Mouse (Mus musculus): ENCODE measurements at regions not wholly inside any gene's neighbourhood (a gene's known extent, or its start where the extent isn't known, plus 50 kb on each side); places are given as distances from the start of the nearest gene placed in this dataset.
A peak's percentile ranks its signal among the peaks of the same experiment; 100 is the strongest.

DNA sequence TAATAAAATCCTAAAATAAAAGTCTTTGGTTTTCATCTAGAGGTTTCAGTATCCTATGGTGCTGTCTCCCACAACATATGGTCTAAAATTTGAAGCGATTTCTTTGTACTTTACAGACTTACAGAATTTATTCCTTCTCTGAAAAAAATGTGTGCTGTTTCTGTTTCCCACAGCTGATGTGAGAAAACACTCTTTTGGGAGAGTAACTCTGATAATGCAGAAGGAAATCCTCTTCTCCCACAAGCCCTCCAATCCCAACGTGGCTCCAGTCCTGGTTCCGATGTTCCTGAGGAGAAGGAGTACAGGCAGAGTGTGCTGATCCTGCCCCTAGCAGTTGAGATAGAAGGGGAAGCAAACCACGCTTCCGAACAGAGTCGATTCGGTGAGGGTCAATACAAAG is 467.4 kb upstream of the Nectin3 start:
- no peak for DNase-seq (ENCODE audit: low read depth, low spot score)
- TF ChIP-seq ZNF384 (IDR thresholded peaks at IDR 0.05; ENCODE audit: low read depth, low read length) (no peak), CHD2 (IDR thresholded peaks at IDR 0.05; ENCODE audit: low read depth, low read length) (no peak), ZC3H11A (IDR thresholded peaks at IDR 0.05; ENCODE audit: borderline replicate concordance, low read depth, low read length) (no peak), MAFK (IDR thresholded peaks at IDR 0.05; ENCODE audit: insufficient read depth, low read depth, low read length) (no peak), HCFC1 (IDR thresholded peaks at IDR 0.05; ENCODE audit: borderline replicate concordance, insufficient read depth, low read length) (no peak)
- in situ Hi-C loops (cut with MboI; ENCODE audit: low sequenced_read_pairs in 2 of 2, unreplicated experiment in 2 of 2): no loop called here
- Histone ChIP-seq H3K9ac (ENCODE audit: insufficient read depth, low read depth, low read length, poor library complexity, severe bottlenecking) (no peak overlapping the region), H3K4me3 (ENCODE audit: insufficient read depth in 1 of 2, low read depth in 1 of 2, low read length in 2 of 2, poor library complexity in 1 of 2, severe bottlenecking in 1 of 2) (no peak overlapping the region), H3K4me1 (ENCODE audit: control insufficient read depth in 2 of 2, insufficient read depth in 2 of 2, low read length in 2 of 2, poor library complexity in 1 of 2) (no peaks in the 10 kb centered on the region), H3K27ac (ENCODE audit: insufficient read depth, low read depth, low read length, poor library complexity, severe bottlenecking) (no peak overlapping the region), H3K9me3 (ENCODE audit: control insufficient read depth, insufficient read depth, low read depth, low read length) (no peaks in the 10 kb centered on the region), H3K36me3 (ENCODE audit: control insufficient read depth, insufficient read depth, low read length, poor library complexity, severe bottlenecking) (no peaks in the 10 kb centered on the region)

DNA sequence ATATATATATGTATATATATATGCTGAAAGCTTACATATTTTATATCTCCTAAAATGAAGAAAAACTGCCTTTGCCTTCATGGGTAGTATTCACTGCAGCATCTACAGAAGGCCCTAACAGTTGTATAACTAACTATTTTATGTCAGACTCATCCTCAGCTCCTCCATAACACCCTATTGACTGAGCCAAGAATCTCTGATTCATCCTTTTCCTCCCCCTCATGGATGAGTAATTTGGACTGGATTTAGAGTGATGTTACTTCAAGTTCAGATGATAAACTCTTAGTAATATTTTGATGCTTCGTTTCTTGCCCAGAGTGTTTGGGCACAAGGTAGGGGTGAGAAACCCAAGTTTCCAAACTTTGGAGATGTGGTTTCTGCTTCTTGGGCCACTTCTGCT is 458.7 kb upstream of the Nectin3 start:
- Histone ChIP-seq H3K4me1 (ENCODE audit: control insufficient read depth in 2 of 2, insufficient read depth in 2 of 2, low read length in 2 of 2, poor library complexity in 1 of 2) (no peaks in the 10 kb centered on the region), H3K9me3 (ENCODE audit: control insufficient read depth, insufficient read depth, low read depth, low read length) (no peaks in the 10 kb centered on the region), H3K36me3 (ENCODE audit: control insufficient read depth, insufficient read depth, low read length, poor library complexity, severe bottlenecking) (no peaks in the 10 kb centered on the region), H3K9ac (ENCODE audit: insufficient read depth, low read depth, low read length, poor library complexity, severe bottlenecking) (no peak overlapping the region), H3K4me3 (ENCODE audit: insufficient read depth in 1 of 2, low read depth in 1 of 2, low read length in 2 of 2, poor library complexity in 1 of 2, severe bottlenecking in 1 of 2) (no peak overlapping the region), H3K27ac (ENCODE audit: insufficient read depth, low read depth, low read length, poor library complexity, severe bottlenecking) (no peak overlapping the region)
- no peak for DNase-seq (ENCODE audit: low read depth, low spot score)
- no peak for TF ChIP-seq ZC3H11A (IDR thresholded peaks at IDR 0.05; ENCODE audit: borderline replicate concordance, low read depth, low read length)
- no peak for TF ChIP-seq HCFC1 (IDR thresholded peaks at IDR 0.05; ENCODE audit: borderline replicate concordance, insufficient read depth, low read length)
- no peak for TF ChIP-seq ZNF384 (IDR thresholded peaks at IDR 0.05; ENCODE audit: low read depth, low read length)
- TF ChIP-seq CHD2 (IDR thresholded peaks at IDR 0.05; ENCODE audit: low read depth, low read length): no peak
- TF ChIP-seq MAFK (IDR thresholded peaks at IDR 0.05; ENCODE audit: insufficient read depth, low read depth, low read length): no peak
- in situ Hi-C loops (cut with MboI; ENCODE audit: low sequenced_read_pairs in 2 of 2, unreplicated experiment in 2 of 2): no loop called here

GRCm38 (mm10) chr16:46926060-46926459 is 427.7 kb upstream of the Nectin3 start:
- Histone ChIP-seq H3K9me3 (ENCODE audit: control insufficient read depth, insufficient read depth, low read depth, low read length) (no peaks in the 10 kb centered on the region), H3K4me3 (ENCODE audit: insufficient read depth in 1 of 2, low read depth in 1 of 2, low read length in 2 of 2, poor library complexity in 1 of 2, severe bottlenecking in 1 of 2) (no peak overlapping the region), H3K4me1 (ENCODE audit: control insufficient read depth in 2 of 2, insufficient read depth in 2 of 2, low read length in 2 of 2, poor library complexity in 1 of 2) (no peaks in the 10 kb centered on the region), H3K9ac (ENCODE audit: insufficient read depth, low read depth, low read length, poor library complexity, severe bottlenecking) (no peak overlapping the region), H3K36me3 (ENCODE audit: control insufficient read depth, insufficient read depth, low read length, poor library complexity, severe bottlenecking) (no peaks in the 10 kb centered on the region), H3K27ac (ENCODE audit: insufficient read depth, low read depth, low read length, poor library complexity, severe bottlenecking) (no peak overlapping the region)
- in situ Hi-C loops (cut with MboI; ENCODE audit: low sequenced_read_pairs in 2 of 2, unreplicated experiment in 2 of 2): no loop called here
- TF ChIP-seq CHD2 (IDR thresholded peaks at IDR 0.05; ENCODE audit: low read depth, low read length) (no peak), ZNF384 (IDR thresholded peaks at IDR 0.05; ENCODE audit: low read depth, low read length) (no peak), ZC3H11A (IDR thresholded peaks at IDR 0.05; ENCODE audit: borderline replicate concordance, low read depth, low read length) (peak; percentile 13; the same call in 1 of the 2 replicates)
- DNase-seq (ENCODE audit: low read depth, low spot score): no peak

DNA sequence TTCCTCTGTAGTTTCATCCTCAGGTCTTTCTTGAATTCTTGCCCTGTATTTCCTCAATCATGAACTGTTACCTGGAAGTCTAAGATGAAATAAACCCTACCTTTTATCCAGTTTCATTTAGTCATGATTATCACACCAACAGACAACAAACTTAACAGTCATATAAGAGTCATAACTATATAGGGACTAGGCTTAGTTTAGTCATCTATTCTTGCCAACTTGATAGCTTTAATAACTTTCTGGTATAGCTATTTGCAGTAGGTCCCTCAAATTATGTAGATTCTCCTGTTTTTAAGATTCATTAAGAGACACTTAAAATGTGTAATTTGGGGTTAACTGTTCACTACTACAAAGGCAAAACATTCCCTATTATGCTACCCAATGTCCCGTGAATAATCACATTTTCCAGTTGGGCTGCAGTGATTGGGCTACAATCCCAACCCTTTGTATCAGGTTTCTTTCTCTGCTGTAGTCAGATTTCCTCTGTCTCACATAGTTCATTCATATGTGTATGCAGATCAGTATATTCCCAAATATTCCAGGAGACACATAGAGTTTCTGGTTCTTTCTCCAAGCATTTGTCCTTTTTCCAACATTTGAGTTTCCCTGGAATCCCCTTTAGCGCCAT is 396.4 kb upstream of the Nectin3 start:
- H3K9me3 ChIP-seq (ENCODE audit: control insufficient read depth, insufficient read depth, low read depth, low read length): no peaks in the 10 kb centered on the region
- H3K36me3 ChIP-seq (ENCODE audit: control insufficient read depth, insufficient read depth, low read length, poor library complexity, severe bottlenecking): no peaks in the 10 kb centered on the region
- H3K27ac ChIP-seq (ENCODE audit: insufficient read depth, low read depth, low read length, poor library complexity, severe bottlenecking): no peak overlapping the region
- no peak for DNase-seq (ENCODE audit: low read depth, low spot score)
- no peaks in the 10 kb centered on the region for H3K4me1 ChIP-seq (ENCODE audit: control insufficient read depth in 2 of 2, insufficient read depth in 2 of 2, low read length in 2 of 2, poor library complexity in 1 of 2)
- no peak overlapping the region for H3K4me3 ChIP-seq (ENCODE audit: insufficient read depth in 1 of 2, low read depth in 1 of 2, low read length in 2 of 2, poor library complexity in 1 of 2, severe bottlenecking in 1 of 2)
- no peak overlapping the region for H3K9ac ChIP-seq (ENCODE audit: insufficient read depth, low read depth, low read length, poor library complexity, severe bottlenecking)
- no peak for TF ChIP-seq CHD2 (IDR thresholded peaks at IDR 0.05; ENCODE audit: low read depth, low read length)
- no peak for TF ChIP-seq ZNF384 (IDR thresholded peaks at IDR 0.05; ENCODE audit: low read depth, low read length)
- no peak for TF ChIP-seq MAFK (IDR thresholded peaks at IDR 0.05; ENCODE audit: insufficient read depth, low read depth, low read length)
- TF ChIP-seq HCFC1 (IDR thresholded peaks at IDR 0.05; ENCODE audit: borderline replicate concordance, insufficient read depth, low read length): no peak
- TF ChIP-seq ZC3H11A (IDR thresholded peaks at IDR 0.05; ENCODE audit: borderline replicate concordance, low read depth, low read length): no peak
- in situ Hi-C loops (cut with MboI; ENCODE audit: low sequenced_read_pairs in 2 of 2, unreplicated experiment in 2 of 2): no loop called here

DNA sequence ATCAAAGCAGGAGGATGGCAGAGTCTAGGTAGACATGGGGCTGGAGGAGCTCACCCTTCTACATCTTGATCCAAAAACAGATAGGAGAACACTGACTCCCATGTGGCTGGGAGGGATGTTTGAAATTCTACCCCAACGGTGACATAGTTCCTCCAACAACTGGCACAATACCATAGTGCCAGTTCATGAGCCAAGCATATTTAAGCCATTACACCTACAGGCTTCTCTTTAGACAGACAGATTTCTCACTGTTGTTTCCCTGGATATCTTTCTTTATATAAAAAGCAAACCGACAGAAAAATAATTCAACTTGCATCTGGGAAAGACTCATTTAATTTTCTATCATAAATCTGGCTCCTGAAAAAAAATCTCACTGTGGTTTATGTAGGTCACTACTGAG is 380.4 kb upstream of the Nectin3 start:
- in situ Hi-C loops (cut with MboI; ENCODE audit: low sequenced_read_pairs in 2 of 2, unreplicated experiment in 2 of 2): no loop called here
- Histone ChIP-seq H3K36me3 (ENCODE audit: control insufficient read depth, insufficient read depth, low read length, poor library complexity, severe bottlenecking) (no peaks in the 10 kb centered on the region), H3K9me3 (ENCODE audit: control insufficient read depth, insufficient read depth, low read depth, low read length) (no peaks in the 10 kb centered on the region), H3K4me3 (ENCODE audit: insufficient read depth in 1 of 2, low read depth in 1 of 2, low read length in 2 of 2, poor library complexity in 1 of 2, severe bottlenecking in 1 of 2) (no peak overlapping the region), H3K9ac (ENCODE audit: insufficient read depth, low read depth, low read length, poor library complexity, severe bottlenecking) (no peak overlapping the region), H3K27ac (ENCODE audit: insufficient read depth, low read depth, low read length, poor library complexity, severe bottlenecking) (no peak overlapping the region), H3K4me1 (ENCODE audit: control insufficient read depth in 2 of 2, insufficient read depth in 2 of 2, low read length in 2 of 2, poor library complexity in 1 of 2) (no peaks in the 10 kb centered on the region)
- no peak for DNase-seq (ENCODE audit: low read depth, low spot score)
- TF ChIP-seq CHD2 (IDR thresholded peaks at IDR 0.05; ENCODE audit: low read depth, low read length): no peak
- no peak for TF ChIP-seq ZNF384 (IDR thresholded peaks at IDR 0.05; ENCODE audit: low read depth, low read length)
- no peak for TF ChIP-seq MAFK (IDR thresholded peaks at IDR 0.05; ENCODE audit: insufficient read depth, low read depth, low read length)
- TF ChIP-seq HCFC1 (IDR thresholded peaks at IDR 0.05; ENCODE audit: borderline replicate concordance, insufficient read depth, low read length): no peak
- no peak for TF ChIP-seq ZC3H11A (IDR thresholded peaks at IDR 0.05; ENCODE audit: borderline replicate concordance, low read depth, low read length)
